Mouse (Mus musculus) spleen, adult 18-20 months (tissue): ENCODE data around the gene Atp5b.
"Not testable (repeated sequence)": the region's sequence is repeated elsewhere in the genome, so short reads cannot be mapped to it uniquely, and the experiment has no call there.

Experiments used
- DNase-seq, 2 experiments: peaks; one replicate each; pipeline ENCODE4 v3.0.0; 2022; ENCODE audit warnings: mixed read lengths in 2 of 2

Atp5b gene

DNA sequence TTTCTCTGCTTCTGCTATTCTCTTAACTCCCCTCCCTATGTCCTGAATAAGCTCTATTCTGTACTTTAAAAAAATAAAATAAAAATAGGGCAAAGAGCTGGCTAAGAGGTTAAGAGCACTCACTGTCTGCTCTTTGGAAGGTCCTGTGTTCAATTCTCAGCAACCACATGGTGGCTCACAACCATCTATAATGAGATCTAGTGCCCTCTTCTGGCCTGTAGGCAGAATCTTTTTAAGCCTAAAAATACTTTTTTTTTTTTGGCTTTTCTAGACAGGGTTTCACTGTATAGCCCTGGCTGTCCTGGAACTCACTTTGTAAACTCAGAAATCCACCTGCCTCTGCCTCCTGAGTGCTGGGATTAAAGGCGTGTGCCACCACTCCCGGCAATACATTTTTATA lies 12.6 kb upstream of the Atp5b start:
- not testable (repeated sequence) for DNase-seq

DNA sequence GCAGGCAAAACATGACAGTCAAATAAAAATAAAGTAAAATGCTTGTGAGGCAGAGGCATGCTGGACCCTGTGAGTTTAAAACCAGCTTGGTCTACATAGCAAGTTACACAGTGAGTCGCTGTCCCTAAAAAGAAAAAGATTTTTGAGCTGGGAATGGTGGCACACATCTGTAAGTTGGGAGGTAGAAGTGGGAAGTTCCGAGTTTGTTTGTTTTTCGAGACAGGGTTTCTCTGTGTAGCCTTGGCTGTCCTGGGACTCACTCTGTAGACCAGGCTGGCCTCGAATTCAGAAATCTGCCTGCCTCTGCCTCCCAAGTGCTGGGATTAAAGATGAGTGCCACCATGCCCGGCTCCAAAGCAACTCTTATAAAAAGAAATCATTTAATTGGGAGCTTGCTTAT lies 4.8 kb upstream of the Atp5b start:
- DNase-seq: not testable (repeated sequence)

DNA sequence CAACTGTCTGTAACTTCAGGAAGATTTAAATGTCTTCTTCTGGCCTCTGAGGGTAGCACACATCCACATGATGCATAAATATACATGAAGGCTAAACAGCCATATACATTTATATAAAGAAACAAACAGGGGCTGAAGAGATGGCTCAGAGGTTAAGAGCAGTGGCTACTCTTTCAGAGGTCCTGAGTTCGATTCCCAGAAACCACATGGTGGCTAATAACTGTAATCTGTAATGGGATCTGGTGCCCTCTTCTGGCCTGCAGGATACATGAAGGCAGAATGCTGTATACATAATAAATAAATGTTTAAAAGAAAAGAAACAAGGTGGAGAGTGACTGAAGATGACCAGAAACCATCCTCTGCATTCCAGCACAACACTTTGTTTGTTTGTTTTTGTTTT lies 2.6 kb upstream of the Atp5b start:
- peak in 1 of 2 experiments; percentile 28 for DNase-seq

DNA sequence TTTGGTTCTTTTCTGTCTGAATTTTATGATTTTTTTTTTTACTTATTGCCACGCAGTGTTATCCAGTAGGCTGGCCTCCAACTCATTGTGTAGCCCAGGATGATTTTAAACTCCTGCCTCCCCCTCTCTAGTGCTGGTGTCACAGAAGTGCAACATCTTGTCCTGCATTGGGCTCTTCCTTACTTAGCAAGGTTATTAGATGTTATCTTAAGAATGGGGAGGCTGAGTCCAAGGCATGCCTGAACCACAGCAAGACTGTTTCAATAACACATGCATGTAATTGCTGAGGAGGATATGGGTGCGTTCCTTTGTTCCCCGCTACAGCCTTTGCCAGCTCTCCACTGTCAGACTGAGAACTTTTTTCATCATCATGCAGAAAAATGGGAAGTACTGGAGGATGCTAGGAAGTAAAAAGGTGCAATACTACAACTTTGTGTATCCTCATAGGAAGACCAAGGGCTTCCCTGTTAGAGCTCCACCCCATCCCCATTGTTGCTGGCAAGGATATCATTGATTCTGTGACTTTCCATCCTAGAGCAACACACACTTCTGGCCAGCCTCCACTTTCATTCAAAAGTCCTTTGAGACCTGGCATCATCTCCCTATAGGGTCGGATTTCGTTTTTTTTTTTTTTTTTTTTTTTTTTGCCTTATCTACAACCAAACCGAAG lies 1.1 kb upstream of the Atp5b start:
- DNase-seq: no peak

- no peak for DNase-seq
These were observed 630 bp upstream of the Atp5b start for GRCm38 (mm10) chr10:128082477-128082808.

GRCm38 (mm10) chr10:128083688-128084087 lies 615 bp downstream of the Atp5b start:
- DNase-seq: no peak

DNA sequence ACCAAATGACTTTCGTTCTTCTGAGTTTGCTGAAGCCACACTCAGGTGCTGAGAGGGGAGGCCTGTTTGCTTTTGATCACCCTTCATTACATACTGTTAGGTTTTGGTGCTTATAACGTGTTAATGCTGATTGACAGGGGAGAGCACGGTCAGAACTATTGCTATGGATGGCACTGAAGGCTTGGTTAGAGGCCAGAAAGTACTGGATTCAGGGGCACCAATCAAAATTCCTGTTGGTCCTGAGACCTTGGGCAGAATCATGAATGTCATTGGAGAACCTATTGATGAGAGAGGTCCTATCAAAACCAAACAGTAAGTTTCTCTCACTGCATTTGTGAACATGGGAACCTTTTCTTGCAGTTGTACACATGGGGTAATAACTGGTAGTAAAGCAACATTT lies 1.1 kb downstream of the Atp5b start:
- no peak for DNase-seq

DNA sequence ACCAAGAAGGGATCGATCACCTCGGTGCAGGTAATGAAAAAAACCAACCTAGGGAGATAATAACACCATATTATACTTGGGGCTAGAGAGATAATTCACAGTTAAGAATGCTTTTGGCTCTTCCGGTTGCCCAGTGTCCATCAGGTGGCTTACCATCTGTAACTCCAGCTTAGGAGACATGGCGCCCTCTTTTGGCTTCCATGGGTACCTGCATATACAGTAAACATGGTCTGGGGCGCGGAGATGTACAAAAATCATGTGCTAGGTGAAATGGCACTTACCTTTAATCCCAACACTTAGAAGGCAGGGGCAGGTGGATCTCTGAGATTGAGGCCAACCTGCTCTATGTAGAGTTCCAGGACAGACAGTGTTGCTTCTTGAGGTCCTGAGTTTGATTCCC lies 3.3 kb downstream of the Atp5b start:
- DNase-seq: no peak

- not testable (repeated sequence) for DNase-seq
These were observed 4.1 kb downstream of the Atp5b start for GRCm38 (mm10) chr10:128087216-128087615.

- no peak for DNase-seq
These were observed 5.1 kb downstream of the Atp5b start for GRCm38 (mm10) chr10:128088181-128088580.

DNA sequence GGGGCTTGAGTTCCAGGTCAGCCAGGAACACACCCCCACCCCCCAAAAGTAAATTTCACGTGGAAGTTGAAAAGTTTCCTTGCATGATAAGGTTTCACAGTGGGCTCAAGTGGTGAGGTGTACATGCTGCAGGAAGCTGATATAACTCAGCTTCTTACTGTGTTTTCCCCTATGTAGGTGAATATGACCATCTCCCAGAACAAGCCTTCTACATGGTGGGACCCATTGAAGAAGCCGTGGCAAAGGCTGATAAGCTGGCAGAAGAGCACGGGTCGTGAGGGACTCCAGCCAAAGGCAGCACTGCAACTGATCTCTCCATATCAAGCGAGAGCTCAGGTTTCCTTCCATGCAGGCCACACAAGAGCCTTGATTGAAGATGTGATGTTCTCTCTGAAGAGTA lies 6.8 kb downstream of the Atp5b start:
- DNase-seq: no peak

- DNase-seq: peak; percentile 73 to 83
These were observed 7.8 kb downstream of the Atp5b start for GRCm38 (mm10) chr10:128090651-128091563.

GRCm38 (mm10) chr10:128091564-128092505 lies 8.8 kb downstream of the Atp5b start, which contains the start of gene Baz2a:
TSS of gene Baz2a (plus strand) at chr10:128091577.
- DNase-seq: peak; percentile 56 to 63

GRCm38 (mm10) chr10:128092506-128093495 lies 9.7 kb downstream of the Atp5b start:
- DNase-seq: peak; percentile 76 to 77

- peak in 1 of 2 experiments; percentile 26 for DNase-seq
These were observed 10.6 kb downstream of the Atp5b start for GRCm38 (mm10) chr10:128093496-128094294.

- DNase-seq: peak; percentile 88 to 91
These were observed 11.4 kb downstream of the Atp5b start for GRCm38 (mm10) chr10:128094340-128094968.

GRCm38 (mm10) chr10:128095003-128095636 lies 12.0 kb downstream of the Atp5b start:
- no peak for DNase-seq

- DNase-seq: no peak
These were observed 13.2 kb downstream of the Atp5b start for GRCm38 (mm10) chr10:128096313-128096692.

DNA sequence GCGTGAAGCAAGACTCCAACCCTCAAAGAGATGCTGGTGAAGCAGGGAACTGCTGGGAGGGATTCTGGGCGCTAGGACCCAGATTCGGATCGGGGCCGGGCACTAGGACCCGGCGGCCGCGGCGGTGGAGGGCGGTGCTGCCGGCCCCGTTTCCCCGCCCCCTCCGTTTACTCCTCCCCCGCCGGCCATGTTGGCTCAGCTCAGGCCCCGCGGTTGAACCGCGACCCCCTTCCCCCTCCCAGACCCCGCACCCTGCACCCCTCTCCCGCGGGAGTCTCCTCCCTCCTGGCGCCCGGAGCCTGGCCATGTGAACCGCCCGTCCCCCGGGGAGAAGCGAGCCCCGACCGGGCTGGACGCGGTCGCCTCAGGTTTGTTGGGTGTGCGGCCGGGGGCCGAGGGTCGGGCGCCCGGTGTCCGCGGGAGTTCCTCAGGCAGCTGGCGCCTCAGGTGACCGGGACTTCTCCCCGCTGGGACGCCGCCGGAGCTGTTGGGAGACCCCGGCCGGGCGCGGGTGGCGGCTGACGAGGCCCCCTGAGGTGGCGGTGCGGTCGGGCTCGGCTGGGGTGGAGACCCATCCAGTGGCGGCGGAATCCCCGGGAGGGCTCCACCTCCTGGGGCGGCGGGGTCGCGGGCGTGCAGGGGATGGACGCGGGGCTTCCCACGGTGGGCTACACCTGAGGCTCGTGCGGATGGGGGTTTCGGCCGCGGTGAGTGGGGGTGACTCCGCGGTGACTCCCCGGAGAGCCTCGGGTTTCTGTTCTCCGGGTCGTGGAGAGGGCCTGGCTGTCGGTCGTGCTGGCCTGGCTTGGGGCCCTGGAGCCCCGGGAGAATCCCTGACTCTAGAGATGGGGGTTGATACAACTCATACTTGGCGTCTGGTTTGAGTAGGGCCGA lies 13.9 kb downstream of the Atp5b start:
- DNase-seq: peak; percentile 65 to 75
